Mouse (Mus musculus) midbrain, embryonic 16.5 days (tissue): ENCODE results near the gene Sppl2a. TPM values are rescaled to one million over a fixed set of nuclear protein-coding genes. Genes with fewer than 3 reads are reported as not detected.

ENCODE experiments used
- ATAC-seq: fragments of 200-750 bp; cut with Nextera tagmentation; 2 replicates; pipeline ENCODE4 v1.8.0; 2017; ENCODE audit warnings: moderate TSS enrichment
- H3K27ac ChIP-seq: fragments of 300-500 bp; sonication (generic); 2 replicates; pipeline ENCODE4 v1.5.1; 2014; ENCODE audit warnings: mild to moderate bottlenecking, low read length, mixed read lengths
- H3K27me3 ChIP-seq: fragments of 300-500 bp; sonication (generic); 2 replicates; pipeline ENCODE4 v1.6.1; 2014; ENCODE audit warnings: low read depth, low read length, mixed read lengths; ENCODE audit not compliant: control insufficient read depth, insufficient read depth
- H3K36me3 ChIP-seq: fragments of 300-500 bp; sonication (generic); 2 replicates; pipeline ENCODE4 v1.6.1; 2014; ENCODE audit warnings: mild to moderate bottlenecking, low read length, moderate library complexity, mixed read lengths; ENCODE audit not compliant: control insufficient read depth, insufficient read depth
- H3K4me1 ChIP-seq: fragments of 300-500 bp; sonication (generic); 2 replicates; pipeline ENCODE4 v1.6.1; 2014; ENCODE audit warnings: mild to moderate bottlenecking, low read length, mixed read lengths; ENCODE audit not compliant: control insufficient read depth, insufficient read depth
- H3K4me2 ChIP-seq: fragments of 300-500 bp; sonication (generic); 2 replicates; pipeline ENCODE4 v1.6.1; 2014; ENCODE audit warnings: mild to moderate bottlenecking, low read length, mixed read lengths
- H3K4me3 ChIP-seq: fragments of 300-500 bp; sonication (generic); 2 replicates; pipeline ENCODE4 v1.5.1; 2014; ENCODE audit warnings: low read depth, mild to moderate bottlenecking, low read length, moderate library complexity, mixed read lengths
- H3K9ac ChIP-seq: fragments of 300-500 bp; sonication (generic); 2 replicates; pipeline ENCODE4 v1.6.1; 2014; ENCODE audit warnings: low read depth, low read length, mixed read lengths
- H3K9me3 ChIP-seq: fragments of 300-500 bp; sonication (generic); replicated peaks from 2 replicates; pipeline ENCODE4 v1.6.1; 2014; ENCODE audit warnings: mild to moderate bottlenecking, low read length, mixed read lengths; ENCODE audit not compliant: control insufficient read depth, poor library complexity, severe bottlenecking
- WGBS: fragments of 180-500 bp; shearing (Covaris S2); extraction: QIAGEN DNeasy Blood & Tissue Kit; methylation state at CpG from one replicate; pipeline ENCODE4 v1.1.7; 2014; 5-methylcytosine and 5-hydroxymethylcytosine counted together
- polyA plus RNA-seq: library from polyadenylated mRNA; unstranded; fragments of >200 nt; fragmentation: Nextera tagmentation; extraction: Ambion mirVana; gene quantifications from 2 replicates; pipeline ENCODE4 v1.2.1, GENCODE M21; 2015

The Sppl2a gene
- polyA plus RNA-seq, 1 experiment from 2014 or later, result 33.3 TPM

GRCm38 (mm10) chr2:126916236-126916635 lies 16.8 kb downstream of the Sppl2a start:
- H3K4me1 ChIP-seq, result no peaks in the 10 kb centered on the region
- H3K27me3 ChIP-seq, result no peaks in the 10 kb centered on the region
- no peaks in the 10 kb centered on the region for H3K9me3 ChIP-seq
- 83% methylated on average over 1 of the region's 1 CpGs for WGBS
- peaks cover 7% of the 10 kb centered on the region; the same call in 1 of the 2 replicates for H3K36me3 ChIP-seq
- no peak overlapping the region for H3K4me3 ChIP-seq
- H3K9ac ChIP-seq, result no peak overlapping the region
- no peak overlapping the region for H3K27ac ChIP-seq
- no peak overlapping the region for H3K4me2 ChIP-seq
- ATAC-seq, result no peak

DNA sequence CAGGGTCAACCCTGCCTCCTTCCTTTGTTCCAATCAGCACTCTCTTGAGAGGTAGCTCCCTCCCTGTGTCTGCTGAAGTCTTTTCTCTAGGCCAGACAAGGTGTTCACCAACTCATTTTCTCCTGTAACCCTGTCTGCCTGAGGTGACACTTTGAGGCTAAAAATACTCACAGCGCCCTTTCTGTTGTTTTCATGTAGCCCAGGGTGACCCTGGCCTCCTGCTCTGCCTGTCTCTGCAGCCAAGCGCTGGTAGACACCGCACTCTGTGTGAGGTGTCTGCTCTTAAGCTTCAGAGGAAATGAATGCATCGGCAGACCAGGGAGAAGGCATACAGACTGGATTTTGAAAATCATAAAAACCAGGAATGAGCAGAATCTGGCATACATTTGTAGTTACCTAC lies 18.9 kb downstream of the Sppl2a start:
- Histone ChIP-seq H3K4me2 (no peak overlapping the region), H3K36me3 (peaks cover 9% of the 10 kb centered on the region; the same call in 1 of the 2 replicates)

DNA sequence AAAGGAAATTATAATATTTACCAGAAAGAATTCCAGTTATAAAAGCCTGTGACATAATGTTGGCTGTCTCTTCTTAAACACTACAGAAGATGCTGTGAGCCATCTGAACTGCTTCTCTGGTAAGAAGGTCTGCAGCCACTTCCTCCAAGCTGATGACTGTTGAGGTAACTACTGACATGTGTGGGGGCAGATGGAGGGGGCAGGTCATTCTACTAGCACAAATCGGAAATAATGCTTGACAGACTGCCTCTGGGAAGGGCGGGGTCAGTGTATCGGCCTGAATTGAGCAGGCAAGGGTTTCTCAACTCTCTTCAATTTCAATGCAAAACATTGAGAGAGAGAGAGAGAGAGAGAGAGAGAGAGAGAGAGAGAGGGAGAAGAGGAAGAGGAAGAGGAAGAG lies 28.9 kb downstream of the Sppl2a start:
- no peak overlapping the region for H3K9ac ChIP-seq
- no peak overlapping the region for H3K4me2 ChIP-seq
- H3K4me3 ChIP-seq, result no peak overlapping the region
- H3K36me3 ChIP-seq, result peaks cover 25% of the 10 kb centered on the region
- no peak for ATAC-seq
- H3K27ac ChIP-seq, result no peak overlapping the region
- H3K27me3 ChIP-seq, result no peaks in the 10 kb centered on the region
- no peaks in the 10 kb centered on the region for H3K4me1 ChIP-seq
- H3K9me3 ChIP-seq, result no peaks in the 10 kb centered on the region
- WGBS, result 76% methylated on average over 3 of the region's 3 CpGs

More for the DNA sequence above, 18.9 kb downstream of the Sppl2a start:
- 59% methylated on average over 4 of the region's 4 CpGs for WGBS
- Histone ChIP-seq H3K27ac (no peak overlapping the region), H3K27me3 (no peaks in the 10 kb centered on the region), H3K9me3 (no peaks in the 10 kb centered on the region), H3K9ac (no peak overlapping the region), H3K4me1 (no peaks in the 10 kb centered on the region), H3K4me3 (no peak overlapping the region)
- no peak for ATAC-seq

DNA sequence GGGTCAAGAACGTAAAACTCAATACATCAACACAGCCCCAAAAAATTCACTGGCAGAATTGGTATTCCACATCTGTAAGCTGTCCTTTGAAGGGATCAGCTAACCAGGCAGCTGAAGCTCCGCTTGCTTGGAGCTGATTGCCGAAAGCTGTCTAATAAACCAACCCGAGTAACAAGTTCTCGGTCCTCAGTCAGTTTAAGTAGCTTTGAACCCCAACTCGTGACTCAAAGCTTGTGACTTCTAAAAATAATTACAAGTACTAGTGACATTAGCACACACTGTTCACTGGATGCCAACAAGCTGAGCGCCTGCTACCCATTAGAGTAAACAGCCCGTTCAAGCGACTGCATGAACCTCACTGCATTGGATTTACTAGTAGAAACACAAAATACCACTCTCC lies 35.5 kb downstream of the Sppl2a start:
- no peaks in the 10 kb centered on the region for H3K27me3 ChIP-seq
- no peaks in the 10 kb centered on the region for H3K9me3 ChIP-seq
- WGBS, result 92% methylated on average over 9 of the region's 9 CpGs
- no peak overlapping the region for H3K4me2 ChIP-seq
- H3K9ac ChIP-seq, result no peak overlapping the region
- no peak overlapping the region for H3K4me3 ChIP-seq
- ATAC-seq, result no peak
- no peak overlapping the region for H3K27ac ChIP-seq
- peaks cover 16% of the 10 kb centered on the region for H3K36me3 ChIP-seq
- no peaks in the 10 kb centered on the region for H3K4me1 ChIP-seq

GRCm38 (mm10) chr2:126896941-126897340 lies 36.1 kb downstream of the Sppl2a start:
- Histone ChIP-seq H3K9ac (no peak overlapping the region), H3K27me3 (no peaks in the 10 kb centered on the region), H3K9me3 (no peaks in the 10 kb centered on the region), H3K36me3 (peaks cover 11% of the 10 kb centered on the region), H3K27ac (no peak overlapping the region), H3K4me3 (no peak overlapping the region), H3K4me2 (no peak overlapping the region), H3K4me1 (no peaks in the 10 kb centered on the region)
- WGBS, result 82% methylated on average over 6 of the region's 6 CpGs
- no peak for ATAC-seq

DNA sequence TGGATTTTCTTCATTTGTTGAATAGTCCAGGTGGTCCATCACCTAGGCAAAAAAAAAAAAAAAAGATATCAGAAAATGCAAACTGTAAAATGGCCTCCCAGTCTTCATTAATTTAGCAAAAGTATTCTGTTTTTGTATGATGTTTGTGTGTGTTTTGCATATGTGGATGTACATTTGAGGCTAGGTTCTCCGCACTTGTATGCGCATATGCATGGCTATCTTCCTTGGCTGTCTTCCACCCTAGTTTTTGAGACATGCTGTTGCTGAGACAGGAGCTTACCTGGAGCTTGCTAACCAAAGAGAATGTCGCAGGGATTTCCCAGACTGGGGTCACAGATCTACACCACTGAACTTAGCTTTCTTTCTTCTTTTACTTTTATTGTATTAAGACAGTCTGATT lies 38.8 kb downstream of the Sppl2a start:
- Histone ChIP-seq H3K36me3 (peaks cover 4% of the 10 kb centered on the region), H3K4me1 (no peaks in the 10 kb centered on the region), H3K9me3 (no peaks in the 10 kb centered on the region), H3K4me2 (no peak overlapping the region), H3K4me3 (no peak overlapping the region), H3K27me3 (no peaks in the 10 kb centered on the region), H3K9ac (no peak overlapping the region), H3K27ac (no peak overlapping the region)
- no peak for ATAC-seq
- WGBS, result 96% methylated on average over 3 of the region's 3 CpGs

GRCm38 (mm10) chr2:126892316-126892715 lies 40.7 kb downstream of the Sppl2a start:
- H3K27ac ChIP-seq, result no peak overlapping the region
- no peak for ATAC-seq
- 96% methylated on average over 7 of the region's 7 CpGs for WGBS
- no peak overlapping the region for H3K4me2 ChIP-seq
- peaks cover 4% of the 10 kb centered on the region; the same call in 1 of the 2 replicates for H3K36me3 ChIP-seq
- no peak overlapping the region for H3K4me3 ChIP-seq
- no peak overlapping the region for H3K9ac ChIP-seq
- H3K27me3 ChIP-seq, result no peaks in the 10 kb centered on the region
- H3K4me1 ChIP-seq, result no peaks in the 10 kb centered on the region
- no peaks in the 10 kb centered on the region for H3K9me3 ChIP-seq

- Histone ChIP-seq H3K27ac (no peak overlapping the region), H3K27me3 (no peaks in the 10 kb centered on the region), H3K9ac (no peak overlapping the region), H3K36me3 (peaks cover 4% of the 10 kb centered on the region; the same call in 1 of the 2 replicates), H3K4me2 (no peak overlapping the region), H3K4me3 (no peak overlapping the region), H3K4me1 (no peaks in the 10 kb centered on the region), H3K9me3 (no peaks in the 10 kb centered on the region)
- no peak for ATAC-seq
Observed at GRCm38 (mm10) chr2:126891743-126892142, 41.3 kb downstream of the Sppl2a start.

DNA sequence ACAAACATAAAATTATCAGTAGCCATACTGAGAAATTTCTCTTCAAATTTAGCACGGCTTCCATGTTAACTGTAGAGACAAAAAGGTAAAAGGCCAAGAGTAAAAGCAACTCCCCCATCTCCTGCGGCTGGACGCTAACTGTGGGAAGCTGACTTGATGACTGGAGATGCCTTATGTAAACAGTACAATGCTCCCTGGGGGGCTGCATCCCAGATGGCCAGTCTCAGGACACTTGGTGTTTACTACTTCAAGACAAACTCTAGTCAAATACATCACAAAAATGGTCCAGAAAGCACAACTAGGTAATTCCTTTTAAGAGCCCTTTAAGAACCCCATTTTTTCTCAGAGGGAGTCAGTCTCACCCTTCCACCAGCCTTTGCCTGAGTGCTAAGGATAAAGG lies 45.9 kb downstream of the Sppl2a start:
- Histone ChIP-seq H3K36me3 (no peaks in the 10 kb centered on the region), H3K9me3 (no peaks in the 10 kb centered on the region), H3K4me1 (no peaks in the 10 kb centered on the region), H3K4me2 (no peak overlapping the region), H3K9ac (no peak overlapping the region), H3K27me3 (no peaks in the 10 kb centered on the region), H3K27ac (no peak overlapping the region), H3K4me3 (no peak overlapping the region)
- no peak for ATAC-seq
- WGBS, result 84% methylated on average over 3 of the region's 3 CpGs

- 90% methylated on average over 2 of the region's 2 CpGs for WGBS
- no peaks in the 10 kb centered on the region for H3K36me3 ChIP-seq
Observed at GRCm38 (mm10) chr2:126885871-126886270, 47.2 kb downstream of the Sppl2a start.

More at GRCm38 (mm10) chr2:126885871-126886270, 47.2 kb downstream of the Sppl2a start:
- no peak for ATAC-seq
- H3K4me1 ChIP-seq, result no peaks in the 10 kb centered on the region
- H3K27ac ChIP-seq, result no peak overlapping the region
- H3K9me3 ChIP-seq, result no peaks in the 10 kb centered on the region
- H3K4me2 ChIP-seq, result no peak overlapping the region
- H3K4me3 ChIP-seq, result no peak overlapping the region
- no peak overlapping the region for H3K9ac ChIP-seq
- no peaks in the 10 kb centered on the region for H3K27me3 ChIP-seq
